Mouse (Mus musculus): ENCODE measurements around the gene Uqcr11.

- TF ChIP-seq CTCF (IDR thresholded peaks at IDR 0.05; ENCODE audit: borderline replicate concordance, insufficient read depth, low read length), result no peak
- no peak for TF ChIP-seq POLR2A (IDR thresholded peaks at IDR 0.05; ENCODE audit: low read depth, low read length)
Measured at GRCm38 (mm10) chr10:80434233-80434592, 27.6 kb upstream of the Uqcr11 start.

All from embryonic fibroblast, embryonic 13.5 days (primary cell).